Mouse (Mus musculus): ENCODE measurements around the gene Sim2.

GRCm38 (mm10) chr16:94041065-94041712 lies 43.5 kb upstream of the Sim2 start:
- TF ChIP-seq CTCF (IDR thresholded peaks at IDR 0.05; ENCODE audit: low read depth, low read length) (no peak), POLR2A (IDR thresholded peaks at IDR 0.05; ENCODE audit: insufficient read depth, low read length) (no peak), EP300 (IDR thresholded peaks at IDR 0.05; ENCODE audit: insufficient read depth, low read depth, low read length) (no peak)
